Mouse (Mus musculus): ENCODE data around the gene Mnt. TPM values are rescaled to one million over a fixed set of nuclear protein-coding genes. Genes with fewer than 3 reads are reported as not detected.

Gene Mnt
- polyA plus RNA-seq, 1 experiment from 2014 or later: 3.5 TPM

GRCm38 (mm10) chr11:74828965-74829550 lies 1.7 kb upstream of the Mnt start:
- 0 out of 2 replicates have a peak overlapping the region, but pooled peaks have one; percentile 99 for H3K27ac ChIP-seq (ENCODE audit: low read depth, low read length)
- H3K9ac ChIP-seq (ENCODE audit: low read depth, low read length): peak overlapping the region; percentile 58; the same call in 1 of the 2 replicates
- WGBS: 18% methylated on average over 11 of the region's 11 CpGs
- H3K36me3 ChIP-seq (ENCODE audit: control insufficient read depth, insufficient read depth, low read length): no peaks in the 10 kb centered on the region
- peak overlapping the region; percentile 99 for H3K4me2 ChIP-seq
- peaks cover 35% of the 10 kb centered on the region for H3K4me1 ChIP-seq (replicated peaks; ENCODE audit: control insufficient read depth, insufficient read depth, low read length)
- H3K27me3 ChIP-seq (replicated peaks; ENCODE audit: control insufficient read depth, insufficient read depth, low read length): no peaks in the 10 kb centered on the region
- H3K9me3 ChIP-seq (ENCODE audit: control insufficient read depth, low read length): no peaks in the 10 kb centered on the region
- no peak for ATAC-seq (replicated peaks; ENCODE audit: low FRiP score)
- DNase-seq (ENCODE audit: low spot score): no peak
- peak overlapping the region; percentile 80 for H3K4me3 ChIP-seq (ENCODE audit: low read depth, low read length)

- H3K27ac ChIP-seq (ENCODE audit: low read depth, low read length): peak overlapping the region; percentile 99
- H3K4me1 ChIP-seq (replicated peaks; ENCODE audit: control insufficient read depth, insufficient read depth, low read length): peaks cover 43% of the 10 kb centered on the region
- H3K36me3 ChIP-seq (ENCODE audit: control insufficient read depth, insufficient read depth, low read length): no peaks in the 10 kb centered on the region
- peak overlapping the region; percentile 80 for H3K4me3 ChIP-seq (ENCODE audit: low read depth, low read length)
- peak overlapping the region; percentile 99 for H3K4me2 ChIP-seq
- peak overlapping the region; percentile 58 for H3K9ac ChIP-seq (ENCODE audit: low read depth, low read length)
- ATAC-seq (replicated peaks; ENCODE audit: low FRiP score) (peak; percentile 59), DNase-seq (ENCODE audit: low spot score) (peak; percentile 83)
- H3K27me3 ChIP-seq (replicated peaks; ENCODE audit: control insufficient read depth, insufficient read depth, low read length): no peaks in the 10 kb centered on the region
- WGBS: under 1% methylated on average over 20 of the region's 20 CpGs
- no peaks in the 10 kb centered on the region for H3K9me3 ChIP-seq (ENCODE audit: control insufficient read depth, low read length)
Observed at GRCm38 (mm10) chr11:74829812-74830211, 908 bp upstream of the Mnt start.

DNA sequence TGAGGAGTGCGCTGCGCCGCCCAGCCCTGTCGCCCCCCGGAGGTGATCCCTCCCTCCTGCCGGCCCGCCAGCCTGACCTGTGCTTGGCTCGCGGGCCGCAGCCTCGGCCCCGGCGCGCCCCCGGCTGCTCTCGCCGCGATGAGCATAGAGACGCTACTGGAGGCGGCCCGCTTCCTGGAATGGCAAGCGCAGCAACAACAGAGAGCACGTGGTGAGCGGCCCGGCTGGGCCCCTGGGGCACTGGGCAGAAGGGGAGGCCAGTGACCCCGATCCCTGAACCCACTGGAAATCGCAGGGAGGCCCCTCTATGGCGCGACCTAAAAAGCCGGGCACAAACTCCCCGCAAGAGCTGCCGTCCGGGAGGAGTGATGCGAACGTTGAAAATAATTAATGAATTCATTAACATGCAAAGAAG lies 478 bp downstream of the Mnt start:
- no peaks in the 10 kb centered on the region for H3K27me3 ChIP-seq (replicated peaks; ENCODE audit: control insufficient read depth, insufficient read depth, low read length)
- H3K4me1 ChIP-seq (replicated peaks; ENCODE audit: control insufficient read depth, insufficient read depth, low read length): peaks cover 44% of the 10 kb centered on the region
- H3K9ac ChIP-seq (ENCODE audit: low read depth, low read length): peak overlapping the region; percentile 72
- no peaks in the 10 kb centered on the region for H3K9me3 ChIP-seq (ENCODE audit: control insufficient read depth, low read length)
- H3K27ac ChIP-seq (ENCODE audit: low read depth, low read length): peak overlapping the region; percentile 99
- ATAC-seq (replicated peaks; ENCODE audit: low FRiP score) (no peak), DNase-seq (ENCODE audit: low spot score) (peak; percentile 65)
- H3K4me3 ChIP-seq (ENCODE audit: low read depth, low read length): peak overlapping the region; percentile 80
- no peaks in the 10 kb centered on the region for H3K36me3 ChIP-seq (ENCODE audit: control insufficient read depth, insufficient read depth, low read length)
- WGBS: under 1% methylated on average over 35 of the region's 35 CpGs
- H3K4me2 ChIP-seq: peak overlapping the region; percentile 99

- Histone ChIP-seq H3K9ac (ENCODE audit: low read depth, low read length) (peak overlapping the region; percentile 72), H3K27ac (ENCODE audit: low read depth, low read length) (peak overlapping the region; percentile 99), H3K27me3 (replicated peaks; ENCODE audit: control insufficient read depth, insufficient read depth, low read length) (no peaks in the 10 kb centered on the region), H3K4me2 (peak overlapping the region; percentile 99), H3K36me3 (ENCODE audit: control insufficient read depth, insufficient read depth, low read length) (no peaks in the 10 kb centered on the region), H3K9me3 (ENCODE audit: control insufficient read depth, low read length) (no peaks in the 10 kb centered on the region), H3K4me1 (replicated peaks; ENCODE audit: control insufficient read depth, insufficient read depth, low read length) (peaks cover 44% of the 10 kb centered on the region), H3K4me3 (ENCODE audit: low read depth, low read length) (peak overlapping the region; percentile 80)
- ATAC-seq (replicated peaks; ENCODE audit: low FRiP score) (peak; percentile 81), DNase-seq (ENCODE audit: low spot score) (peak; percentile 100)
- WGBS: under 1% methylated on average over 61 of the region's 61 CpGs
Observed at GRCm38 (mm10) chr11:74831606-74832451, 1.1 kb downstream of the Mnt start.

DNA sequence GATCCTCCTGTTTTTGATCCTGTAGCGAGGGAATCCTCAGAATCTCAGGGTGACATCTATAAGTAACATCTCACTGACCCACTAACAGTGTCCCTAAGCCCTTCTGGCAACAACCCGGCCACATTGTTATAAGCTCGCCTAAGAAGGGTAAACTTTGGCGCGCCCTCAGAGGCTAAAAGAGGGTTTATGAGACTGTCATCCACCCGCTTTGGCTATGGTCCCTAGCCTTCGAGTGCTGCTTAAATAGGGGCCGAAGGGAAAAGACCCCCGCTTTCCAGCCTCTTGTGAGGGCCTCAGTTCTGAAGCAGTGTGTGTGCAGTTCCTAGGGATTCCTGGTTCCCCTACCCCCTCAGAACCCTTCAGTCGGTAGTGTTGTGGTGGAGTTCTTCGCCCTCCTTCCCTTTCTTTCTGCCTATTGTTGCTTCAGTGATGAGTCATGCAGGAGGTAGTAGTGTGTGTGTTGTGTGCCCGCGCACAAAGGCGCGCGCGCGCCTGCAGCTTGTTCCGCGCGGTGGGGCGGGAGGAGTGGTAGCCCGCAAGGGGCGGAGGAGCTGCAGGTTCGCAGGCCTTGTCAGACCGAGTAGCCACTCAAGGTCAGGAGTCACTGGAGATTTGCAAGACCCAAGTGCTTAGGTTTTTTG lies 1.9 kb downstream of the Mnt start:
- Histone ChIP-seq H3K27me3 (replicated peaks; ENCODE audit: control insufficient read depth, insufficient read depth, low read length) (no peaks in the 10 kb centered on the region), H3K27ac (ENCODE audit: low read depth, low read length) (peak overlapping the region; percentile 99), H3K4me3 (ENCODE audit: low read depth, low read length) (peak overlapping the region; percentile 80), H3K4me1 (replicated peaks; ENCODE audit: control insufficient read depth, insufficient read depth, low read length) (peaks cover 51% of the 10 kb centered on the region), H3K9ac (ENCODE audit: low read depth, low read length) (peak overlapping the region; percentile 70), H3K36me3 (ENCODE audit: control insufficient read depth, insufficient read depth, low read length) (no peaks in the 10 kb centered on the region), H3K9me3 (ENCODE audit: control insufficient read depth, low read length) (no peaks in the 10 kb centered on the region), H3K4me2 (peak overlapping the region; percentile 99)
- ATAC-seq (replicated peaks; ENCODE audit: low FRiP score) (no peak), DNase-seq (ENCODE audit: low spot score) (peak; percentile 67)
- 3% methylated on average over 26 of the region's 26 CpGs for WGBS

DNA sequence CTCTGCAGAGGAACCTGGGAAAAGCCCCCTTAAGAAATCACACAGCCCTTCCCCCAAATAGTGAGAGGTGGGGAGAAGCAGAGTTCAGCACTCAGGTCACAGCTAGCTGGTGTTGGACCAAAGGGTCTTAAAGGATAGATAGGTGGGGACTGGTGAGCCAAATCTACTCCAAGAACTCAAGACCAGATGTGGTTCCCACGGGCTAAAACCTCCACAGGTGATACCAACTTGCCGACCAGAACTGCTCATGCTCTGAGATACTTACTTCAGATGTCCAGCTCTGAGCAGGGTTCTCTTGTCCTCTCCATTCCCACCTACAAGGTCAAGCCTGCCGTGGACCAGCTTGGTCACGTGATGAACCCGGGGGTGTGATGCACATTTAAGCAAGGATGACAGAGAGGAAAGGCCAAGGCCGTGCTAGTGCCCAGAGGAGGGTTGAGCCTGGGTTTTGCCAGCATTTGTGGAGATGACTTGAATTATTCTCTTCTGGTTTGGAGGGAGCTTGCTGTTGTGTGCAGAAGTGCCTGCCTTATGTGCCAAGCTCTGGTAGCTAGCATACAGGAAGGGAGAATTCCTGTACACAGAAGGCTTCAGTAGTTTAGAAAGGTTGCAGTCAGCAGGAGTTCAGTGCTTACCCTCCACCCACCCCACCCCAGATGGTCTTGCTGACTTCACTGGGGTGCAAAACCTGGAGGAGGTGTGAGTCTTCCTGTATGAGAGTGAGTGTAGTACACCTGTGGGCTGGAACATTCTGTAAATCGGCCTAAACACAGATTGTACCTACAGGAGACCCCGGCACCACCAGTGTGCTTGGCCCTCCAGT lies 3.0 kb downstream of the Mnt start:
- H3K9ac ChIP-seq (ENCODE audit: low read depth, low read length): peak overlapping the region; percentile 70; the same call in 1 of the 2 replicates
- no peak for DNase-seq (ENCODE audit: low spot score)

DNA sequence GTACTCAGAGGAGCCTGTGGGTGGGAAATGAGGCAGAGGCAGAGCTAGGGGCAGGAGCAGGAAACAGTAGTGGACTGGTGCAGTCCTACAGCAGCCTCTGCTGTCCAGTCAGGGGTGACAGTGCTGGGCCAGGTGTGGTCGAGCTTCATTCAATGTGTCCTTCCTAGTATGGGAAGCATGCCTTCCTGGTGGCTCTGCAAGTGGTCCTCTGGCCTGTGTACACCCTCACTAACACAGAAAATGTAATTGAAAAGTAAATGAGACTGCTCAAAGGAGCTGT lies 3.6 kb downstream of the Mnt start:
- DNase-seq (ENCODE audit: low spot score) (no peak), ATAC-seq (replicated peaks; ENCODE audit: low FRiP score) (no peak)
- Histone ChIP-seq H3K36me3 (ENCODE audit: control insufficient read depth, insufficient read depth, low read length) (no peaks in the 10 kb centered on the region), H3K4me1 (replicated peaks; ENCODE audit: control insufficient read depth, insufficient read depth, low read length) (peaks cover 44% of the 10 kb centered on the region), H3K27me3 (replicated peaks; ENCODE audit: control insufficient read depth, insufficient read depth, low read length) (no peaks in the 10 kb centered on the region), H3K27ac (ENCODE audit: low read depth, low read length) (peak overlapping the region; percentile 49), H3K4me2 (peak overlapping the region; percentile 5), H3K9ac (ENCODE audit: low read depth, low read length) (peak overlapping the region; percentile 37; the same call in 1 of the 2 replicates), H3K4me3 (ENCODE audit: low read depth, low read length) (no peak overlapping the region), H3K9me3 (ENCODE audit: control insufficient read depth, low read length) (no peaks in the 10 kb centered on the region)
- WGBS: 60% methylated on average over 1 of the region's 1 CpGs

More for the DNA sequence above, 3.0 kb downstream of the Mnt start:
- Histone ChIP-seq H3K27ac (ENCODE audit: low read depth, low read length) (peak overlapping the region; percentile 99; the same call in 1 of the 2 replicates), H3K4me2 (peak overlapping the region; percentile 99), H3K36me3 (ENCODE audit: control insufficient read depth, insufficient read depth, low read length) (no peaks in the 10 kb centered on the region), H3K4me1 (replicated peaks; ENCODE audit: control insufficient read depth, insufficient read depth, low read length) (peaks cover 44% of the 10 kb centered on the region), H3K9me3 (ENCODE audit: control insufficient read depth, low read length) (no peaks in the 10 kb centered on the region), H3K27me3 (replicated peaks; ENCODE audit: control insufficient read depth, insufficient read depth, low read length) (no peaks in the 10 kb centered on the region), H3K4me3 (ENCODE audit: low read depth, low read length) (no peak overlapping the region)
- ATAC-seq (replicated peaks; ENCODE audit: low FRiP score): no peak
- 79% methylated on average over 8 of the region's 8 CpGs for WGBS

GRCm38 (mm10) chr11:74834650-74835277 lies 4.0 kb downstream of the Mnt start:
- no peaks in the 10 kb centered on the region for H3K9me3 ChIP-seq (ENCODE audit: control insufficient read depth, low read length)
- peak overlapping the region; percentile 37; the same call in 1 of the 2 replicates for H3K9ac ChIP-seq (ENCODE audit: low read depth, low read length)
- no peak overlapping the region; the same call in 1 of the 2 replicates for H3K4me2 ChIP-seq
- 45% methylated on average over 5 of the region's 5 CpGs for WGBS
- ATAC-seq (replicated peaks; ENCODE audit: low FRiP score) (no peak), DNase-seq (ENCODE audit: low spot score) (no peak)
- no peaks in the 10 kb centered on the region for H3K27me3 ChIP-seq (replicated peaks; ENCODE audit: control insufficient read depth, insufficient read depth, low read length)
- peak overlapping the region; percentile 49 for H3K27ac ChIP-seq (ENCODE audit: low read depth, low read length)
- no peak overlapping the region for H3K4me3 ChIP-seq (ENCODE audit: low read depth, low read length)
- peaks cover 46% of the 10 kb centered on the region for H3K4me1 ChIP-seq (replicated peaks; ENCODE audit: control insufficient read depth, insufficient read depth, low read length)
- no peaks in the 10 kb centered on the region for H3K36me3 ChIP-seq (ENCODE audit: control insufficient read depth, insufficient read depth, low read length)
